Comparison of ENCODE assay signal across 10 mouse cellular contexts in genomic region chr1:134435414-134435813, GRCm38 (mm10). TPM values are rescaled to one million over a fixed set of nuclear protein-coding genes. Genes with fewer than 3 reads are reported as not detected.
DNase-seq lines count a peak whose midpoint lies in the region; ATAC-seq and TF ChIP-seq lines count a peak whose summit lies in the region.
"Had no signal": no experiment of that assay in that cellular context is flagged by ENCODE, and none has a peak within 500 bp of the region (broad histone marks: within the 10 kb centered on the region; RNA-seq: fewer than 3 reads in every experiment).

No protein-coding gene starts in this region.

- WGBS in intestine, postnatal 0 days = 36% methylated on average over 4 of the region's 4 CpGs
- WGBS in intestine, embryonic 15.5 days = 32% methylated on average over 4 of the region's 4 CpGs

- peak; percentile 87 for DNase-seq in ES-E14 (ENCODE audit: low read depth, low spot score)
- DNase-seq in embryo, embryonic 11 days = peak; percentile 26
- DNase-seq in ovary, postnatal 36 days (ENCODE audit: low spot score) = no peak
- no peak for DNase-seq in layer of hippocampus, adult 11-12 months (ENCODE audit: low spot score)
- DNase-seq in gastrocnemius, postnatal 25 days = no peak

- no peaks in the 10 kb centered on the region for H3K27me3 ChIP-seq in intestine, postnatal 0 days (replicated peaks; ENCODE audit: control insufficient read depth, insufficient read depth, low read length)
- H3K27me3 ChIP-seq in intestine, embryonic 15.5 days (replicated peaks) = no peaks in the 10 kb centered on the region
- H3K27me3 ChIP-seq: embryonic facial prominence, embryonic 15.5 days had no signal

- no peak overlapping the region for H3K4me2 ChIP-seq in intestine, postnatal 0 days (replicated peaks; ENCODE audit: low read depth)
- H3K4me2 ChIP-seq in intestine, embryonic 15.5 days (replicated peaks) = no peak overlapping the region
- H3K4me2 ChIP-seq: embryonic facial prominence, embryonic 15.5 days had no signal

- in situ Hi-C loops in ES-E14 (cut with MboI; ENCODE audit: low sequenced_read_pairs in 2 of 2, unreplicated experiment in 2 of 2) = no loop called here

- H3K27ac ChIP-seq in intestine, postnatal 0 days (ENCODE audit: low read depth, low read length) = no peak overlapping the region
- no peak overlapping the region for H3K27ac ChIP-seq in intestine, embryonic 15.5 days
- no peak overlapping the region for H3K27ac ChIP-seq in ES-E14 (ENCODE audit: insufficient read depth, low read depth, low read length, poor library complexity, severe bottlenecking)
- H3K27ac ChIP-seq: embryonic facial prominence, embryonic 15.5 days; macrophage had no signal

- peak; percentile 60 for TF ChIP-seq CTCF in intestine, postnatal 0 days (IDR thresholded peaks at IDR 0.05; ENCODE audit: low read depth)

- H3K4me3 ChIP-seq in intestine, postnatal 0 days (ENCODE audit: low read depth, low read length) = no peak overlapping the region
- H3K4me3 ChIP-seq in intestine, embryonic 15.5 days (replicated peaks) = no peak overlapping the region
- peak overlapping the region; percentile 8 to 36; a peak in 2 of 4 replicates for H3K4me3 ChIP-seq in ES-E14 (ENCODE audit: insufficient read depth in 1 of 2, low read depth in 1 of 2, low read length in 2 of 2, poor library complexity in 1 of 2, severe bottlenecking in 1 of 2)
- H3K4me3 ChIP-seq: embryonic facial prominence, embryonic 15.5 days had no signal

- no peak for ATAC-seq in intestine, postnatal 0 days
- ATAC-seq in intestine, embryonic 15.5 days = no peak
- ATAC-seq in monocyte, adult 5-6 weeks (replicated peaks; ENCODE audit: insufficient number of reproducible peaks, low FRiP score, low TSS enrichment, poor library complexity, severe bottlenecking) = peak; percentile 85

- no peak overlapping the region for H3K9ac ChIP-seq in intestine, postnatal 0 days (ENCODE audit: low read depth, low read length)
- H3K9ac ChIP-seq in intestine, embryonic 15.5 days = no peak overlapping the region
- H3K9ac ChIP-seq in ES-E14 (ENCODE audit: insufficient read depth, low read depth, low read length, poor library complexity, severe bottlenecking) = no peak overlapping the region
- H3K9ac ChIP-seq: embryonic facial prominence, embryonic 15.5 days had no signal

- no peaks in the 10 kb centered on the region for H3K4me1 ChIP-seq in intestine, postnatal 0 days (replicated peaks; ENCODE audit: control insufficient read depth, insufficient read depth, low read length)
- no peaks in the 10 kb centered on the region for H3K4me1 ChIP-seq in intestine, embryonic 15.5 days (replicated peaks)
- peaks cover 4 to 18% of the 10 kb centered on the region in 2 experiments for H3K4me1 ChIP-seq in ES-E14 (ENCODE audit: control insufficient read depth in 2 of 2, insufficient read depth in 2 of 2, low read length in 2 of 2, poor library complexity in 1 of 2)
- H3K4me1 ChIP-seq: embryonic facial prominence, embryonic 15.5 days had no signal

- peaks cover 32% of the 10 kb centered on the region; the same call in 1 of the 2 replicates for H3K36me3 ChIP-seq in intestine, postnatal 0 days (ENCODE audit: control insufficient read depth, insufficient read depth)
- peaks cover 14% of the 10 kb centered on the region for H3K36me3 ChIP-seq in intestine, embryonic 15.5 days
- H3K36me3 ChIP-seq in ES-E14 (ENCODE audit: control insufficient read depth, insufficient read depth, low read length, poor library complexity, severe bottlenecking) = peaks cover 4% of the 10 kb centered on the region; the same call in 1 of the 2 replicates

- no peaks in the 10 kb centered on the region for H3K9me3 ChIP-seq in intestine, postnatal 0 days (ENCODE audit: control insufficient read depth)
- no peaks in the 10 kb centered on the region for H3K9me3 ChIP-seq in intestine, embryonic 15.5 days
- H3K9me3 ChIP-seq in ES-E14 (ENCODE audit: control insufficient read depth, insufficient read depth, low read depth, low read length) = no peaks in the 10 kb centered on the region; the same call in 1 of the 2 replicates
- H3K9me3 ChIP-seq: embryonic facial prominence, embryonic 15.5 days had no signal

TF ChIP-seq in ES-E14, 5 proteins besides CTCF, POLR2A, EP300 and RAD21:
- TF ChIP-seq ZNF384 (IDR thresholded peaks at IDR 0.05; ENCODE audit: low read depth, low read length) = peak; percentile 87
- TF ChIP-seq ZC3H11A (IDR thresholded peaks at IDR 0.05; ENCODE audit: borderline replicate concordance, low read depth, low read length) = peak; percentile 31; the same call in 1 of the 2 replicates
- no peak for TF ChIP-seq HCFC1 (IDR thresholded peaks at IDR 0.05; ENCODE audit: borderline replicate concordance, insufficient read depth, low read length)
- no peak for TF ChIP-seq MAFK (IDR thresholded peaks at IDR 0.05; ENCODE audit: insufficient read depth, low read depth, low read length)
- TF ChIP-seq CHD2 (IDR thresholded peaks at IDR 0.05; ENCODE audit: low read depth, low read length) = no peak

RNA-seq across cellular contexts. Expression of gene Klhl12, which starts 19.9 kb away (rescaled TPM):
- polyA plus RNA-seq in intestine, postnatal 0 days (2015; fragmentation: Nextera tagmentation; extraction: Ambion mirVana) = 7.2 and 8.1 TPM in 2 replicates
- 21.7 and 22.2 TPM in 2 replicates for polyA plus RNA-seq in intestine, embryonic 15.5 days (2015; fragmentation: Nextera tagmentation; extraction: Ambion mirVana)
- 21.8 and 22.7 TPM in 2 replicates for total RNA-seq in ES-E14 (2012; rRNA removed)
- 21.9 to 33.3 TPM (median 32.5 TPM) in 3 replicates for total RNA-seq in monocyte, adult 5-6 weeks (2017)
- 10 to 100 TPM; 13.4 to 15.1 TPM for total RNA-seq in gastrocnemius, postnatal 25 days (2021)

RNA-seq across cellular contexts. Expression of gene Adipor1, which starts 20.2 kb away (rescaled TPM):
- 77.3 and 81.4 TPM in 2 replicates for polyA plus RNA-seq in intestine, postnatal 0 days (2015; fragmentation: Nextera tagmentation; extraction: Ambion mirVana)
- 77.8 and 80.5 TPM in 2 replicates for polyA plus RNA-seq in intestine, embryonic 15.5 days (2015; fragmentation: Nextera tagmentation; extraction: Ambion mirVana)
- 80.6 and 88.0 TPM in 2 replicates for total RNA-seq in ES-E14 (2012; rRNA removed)
- total RNA-seq in monocyte, adult 5-6 weeks (2017) = 133 to 190 TPM (median 182 TPM) in 3 replicates
- 100 to 1,000 TPM; 149 to 152 TPM for total RNA-seq in gastrocnemius, postnatal 25 days (2021)

RNA-seq across cellular contexts. Expression of gene Cyb5r1, which starts 30.1 kb away (rescaled TPM):
- polyA plus RNA-seq in intestine, postnatal 0 days (2015; fragmentation: Nextera tagmentation; extraction: Ambion mirVana) = 9.4 and 10.1 TPM in 2 replicates
- 35.8 and 37.9 TPM in 2 replicates for polyA plus RNA-seq in intestine, embryonic 15.5 days (2015; fragmentation: Nextera tagmentation; extraction: Ambion mirVana)
- total RNA-seq in ES-E14 (2012; rRNA removed) = 186 and 305 TPM in 2 replicates
- total RNA-seq in monocyte, adult 5-6 weeks (2017) = 56.4 to 76.4 TPM (median 62.0 TPM) in 3 replicates
- 10 to 100 TPM; 80.3 to 88.3 TPM for total RNA-seq in gastrocnemius, postnatal 25 days (2021)

RNA-seq across cellular contexts. Expression of gene 4933406M09Rik, which starts 49.7 kb away (rescaled TPM):
- not detected in 2 replicates for polyA plus RNA-seq in intestine, postnatal 0 days (2015; fragmentation: Nextera tagmentation; extraction: Ambion mirVana)
- not detected in 2 replicates for polyA plus RNA-seq in intestine, embryonic 15.5 days (2015; fragmentation: Nextera tagmentation; extraction: Ambion mirVana)
- 0.22 TPM in 1 of 2 replicates, not detected in the other for total RNA-seq in ES-E14 (2012; rRNA removed)
- total RNA-seq in monocyte, adult 5-6 weeks (2017) = not detected in 3 replicates
- not detected for total RNA-seq in gastrocnemius, postnatal 25 days (2021)
- polyA plus RNA-seq: embryonic facial prominence, embryonic 15.5 days; macrophage had no signal

RNA-seq across cellular contexts. Expression of gene Rabif, which starts 59.0 kb away (rescaled TPM):
- 25.9 and 26.2 TPM in 2 replicates for polyA plus RNA-seq in intestine, postnatal 0 days (2015; fragmentation: Nextera tagmentation; extraction: Ambion mirVana)
- 37.3 and 38.7 TPM in 2 replicates for polyA plus RNA-seq in intestine, embryonic 15.5 days (2015; fragmentation: Nextera tagmentation; extraction: Ambion mirVana)
- total RNA-seq in ES-E14 (2012; rRNA removed) = 23.3 and 24.9 TPM in 2 replicates
- 20.7 to 26.9 TPM (median 26.7 TPM) in 3 replicates for total RNA-seq in monocyte, adult 5-6 weeks (2017)
- total RNA-seq in gastrocnemius, postnatal 25 days (2021) = 1 to 10 TPM; 5.7 to 6.6 TPM

Comparison
In these comparisons a context has a peak if more than half of its experiments do, and no peak if none do; other contexts are left out.
1. H3K4me3 ChIP-seq: peak in ES-E14 (2 of 2); none in intestine, postnatal 0 days (single experiment) and intestine, embryonic 15.5 days (single experiment).
2. DNase-seq: peak in ES-E14 (single experiment) and embryo, embryonic 11 days (single experiment); none in ovary, postnatal 36 days (single experiment), layer of hippocampus, adult 11-12 months (single experiment) and gastrocnemius, postnatal 25 days (single experiment).